In genomic region chr13:54847764-54848183, GRCm38 (mm10) we compare ENCODE assay signal across 19 mouse cellular contexts. TPM values are rescaled to one million over a fixed set of nuclear protein-coding genes. Genes with fewer than 3 reads are reported as not detected.
DNase-seq lines count a peak whose midpoint lies in the region; ATAC-seq and TF ChIP-seq lines count a peak whose summit lies in the region.
"Had no signal": no experiment of that assay in that cellular context is flagged by ENCODE, and none has a peak within 500 bp of the region (broad histone marks: within the 10 kb centered on the region; RNA-seq: fewer than 3 reads in every experiment).

No protein-coding gene starts in this region.

- intact Hi-C loops in heart, postnatal 14 days (cut with DNase I) = no loop called here

- TF ChIP-seq CTCF in midbrain, postnatal 0 days (IDR thresholded peaks at IDR 0.05) = no peak

- H3K4me1 ChIP-seq in midbrain, embryonic 14.5 days (ENCODE audit: control insufficient read depth, insufficient read depth, low read length) = no peaks in the 10 kb centered on the region
- H3K4me1 ChIP-seq in midbrain, embryonic 11.5 days (ENCODE audit: control insufficient read depth, insufficient read depth, low read length) = peaks cover 3% of the 10 kb centered on the region; the same call in 1 of the 2 replicates
- H3K4me1 ChIP-seq in hindbrain, embryonic 10.5 days (replicated peaks) = peaks cover 18% of the 10 kb centered on the region
- peaks cover 5% of the 10 kb centered on the region for H3K4me1 ChIP-seq in hindbrain, embryonic 14.5 days (replicated peaks; ENCODE audit: control insufficient read depth, insufficient read depth, low read length)
- H3K4me1 ChIP-seq in midbrain, postnatal 0 days (ENCODE audit: insufficient read depth, low read length) = no peaks in the 10 kb centered on the region; the same call in 1 of the 2 replicates
- H3K4me1 ChIP-seq: limb, embryonic 15.5 days; stomach, embryonic 15.5 days had no signal

- H3K27ac ChIP-seq in midbrain, embryonic 14.5 days (replicated peaks; ENCODE audit: low read depth, low read length) = 0 out of 2 replicates have a peak overlapping the region, but pooled peaks have one; percentile 38
- no peak overlapping the region for H3K27ac ChIP-seq in midbrain, embryonic 11.5 days (ENCODE audit: low read depth, low read length)
- H3K27ac ChIP-seq in hindbrain, embryonic 10.5 days = 0 out of 2 replicates have a peak overlapping the region, but pooled peaks have one; percentile 24
- no peak overlapping the region for H3K27ac ChIP-seq in hindbrain, embryonic 14.5 days
- H3K27ac ChIP-seq in midbrain, postnatal 0 days (ENCODE audit: low read depth, low read length) = no peak overlapping the region; the same call in 1 of the 2 replicates
- H3K27ac ChIP-seq: heart, embryonic 10.5 days; limb, embryonic 15.5 days; liver, embryonic 14.5 days; stomach, embryonic 15.5 days had no signal

- H3K9me3 ChIP-seq in midbrain, embryonic 14.5 days (ENCODE audit: control insufficient read depth, low read length) = no peaks in the 10 kb centered on the region
- no peaks in the 10 kb centered on the region for H3K9me3 ChIP-seq in midbrain, embryonic 11.5 days (ENCODE audit: control insufficient read depth, low read length)
- no peaks in the 10 kb centered on the region for H3K9me3 ChIP-seq in hindbrain, embryonic 10.5 days
- H3K9me3 ChIP-seq in hindbrain, embryonic 14.5 days (ENCODE audit: control insufficient read depth, low read length) = no peaks in the 10 kb centered on the region
- H3K9me3 ChIP-seq in midbrain, postnatal 0 days (ENCODE audit: low read length) = no peaks in the 10 kb centered on the region
- H3K9me3 ChIP-seq: heart, embryonic 10.5 days; limb, embryonic 15.5 days; stomach, embryonic 15.5 days had no signal

- no peak overlapping the region for H3K4me3 ChIP-seq in midbrain, embryonic 14.5 days (replicated peaks; ENCODE audit: low read depth, low read length)
- H3K4me3 ChIP-seq in midbrain, embryonic 11.5 days (ENCODE audit: low read depth, low read length) = no peak overlapping the region
- H3K4me3 ChIP-seq in hindbrain, embryonic 10.5 days = no peak overlapping the region
- H3K4me3 ChIP-seq in hindbrain, embryonic 14.5 days (replicated peaks; ENCODE audit: low read length) = no peak overlapping the region
- no peak overlapping the region for H3K4me3 ChIP-seq in midbrain, postnatal 0 days (ENCODE audit: low read depth, low read length)
- H3K4me3 ChIP-seq: heart, embryonic 10.5 days; limb, embryonic 15.5 days; stomach, embryonic 15.5 days had no signal

- no peaks in the 10 kb centered on the region for H3K27me3 ChIP-seq in midbrain, embryonic 14.5 days (ENCODE audit: control insufficient read depth, insufficient read depth, low read length)
- no peaks in the 10 kb centered on the region for H3K27me3 ChIP-seq in midbrain, embryonic 11.5 days (ENCODE audit: control insufficient read depth, insufficient read depth, low read length)
- peaks cover 22% of the 10 kb centered on the region for H3K27me3 ChIP-seq in hindbrain, embryonic 10.5 days (ENCODE audit: insufficient read depth, poor library complexity, severe bottlenecking)
- H3K27me3 ChIP-seq in hindbrain, embryonic 14.5 days (ENCODE audit: control insufficient read depth, insufficient read depth, low read length) = no peaks in the 10 kb centered on the region
- H3K27me3 ChIP-seq in midbrain, postnatal 0 days (ENCODE audit: insufficient read depth, low read length) = no peaks in the 10 kb centered on the region
- H3K27me3 ChIP-seq: limb, embryonic 15.5 days; stomach, embryonic 15.5 days had no signal

- ATAC-seq in midbrain, embryonic 14.5 days (ENCODE audit: low FRiP score, low TSS enrichment) = peak; percentile 40; the same call in 1 of the 2 replicates
- ATAC-seq in midbrain, embryonic 11.5 days (ENCODE audit: low FRiP score) = no peak
- ATAC-seq in hindbrain, embryonic 14.5 days (ENCODE audit: low FRiP score) = peak; percentile 57
- peak; percentile 34 for ATAC-seq in midbrain, postnatal 0 days (ENCODE audit: low FRiP score)
- no peak for ATAC-seq in CD4-positive, CD25-positive, alpha-beta regulatory T cell, adult 4 months
- ATAC-seq: activated CD4-positive, CD25-positive, alpha-beta regulatory T cell, adult 4 months; intestine, postnatal 0 days had no signal

- H3K4me2 ChIP-seq in midbrain, embryonic 14.5 days (ENCODE audit: low read length) = no peak overlapping the region
- H3K4me2 ChIP-seq in midbrain, embryonic 11.5 days = no peak overlapping the region
- no peak overlapping the region for H3K4me2 ChIP-seq in hindbrain, embryonic 14.5 days (replicated peaks)
- H3K4me2 ChIP-seq in midbrain, postnatal 0 days (ENCODE audit: low read depth, low read length, poor library complexity, severe bottlenecking) = no peak overlapping the region
- H3K4me2 ChIP-seq: limb, embryonic 15.5 days; lung, embryonic 14.5 days; stomach, embryonic 15.5 days had no signal

- no peaks in the 10 kb centered on the region for H3K36me3 ChIP-seq in midbrain, embryonic 14.5 days (ENCODE audit: control insufficient read depth, insufficient read depth, low read length)
- no peaks in the 10 kb centered on the region for H3K36me3 ChIP-seq in midbrain, embryonic 11.5 days (ENCODE audit: control insufficient read depth, insufficient read depth, low read length)
- no peaks in the 10 kb centered on the region for H3K36me3 ChIP-seq in hindbrain, embryonic 10.5 days
- no peaks in the 10 kb centered on the region for H3K36me3 ChIP-seq in hindbrain, embryonic 14.5 days (replicated peaks; ENCODE audit: control insufficient read depth, insufficient read depth)
- no peaks in the 10 kb centered on the region for H3K36me3 ChIP-seq in midbrain, postnatal 0 days (ENCODE audit: insufficient read depth, low read length)
- H3K36me3 ChIP-seq: heart, embryonic 10.5 days; limb, embryonic 15.5 days; stomach, embryonic 15.5 days had no signal

- H3K9ac ChIP-seq in midbrain, embryonic 14.5 days (replicated peaks; ENCODE audit: low read length) = no peak overlapping the region
- no peak overlapping the region for H3K9ac ChIP-seq in midbrain, embryonic 11.5 days (ENCODE audit: low read length)
- H3K9ac ChIP-seq in hindbrain, embryonic 14.5 days = no peak overlapping the region
- H3K9ac ChIP-seq in midbrain, postnatal 0 days (replicated peaks; ENCODE audit: low read length, poor library complexity, severe bottlenecking) = peak overlapping the region; percentile 13; the same call in 1 of the 2 replicates
- H3K9ac ChIP-seq: limb, embryonic 15.5 days; liver, embryonic 14.5 days; lung, embryonic 14.5 days; stomach, embryonic 15.5 days had no signal

- no peak for DNase-seq in midbrain, embryonic 14.5 days
- DNase-seq in midbrain, embryonic 11.5 days (ENCODE audit: low spot score, missing footprints) = no peak
- DNase-seq in hindbrain, embryonic 10.5 days (ENCODE audit: low spot score) = no peak
- DNase-seq in hindbrain, embryonic 14.5 days (ENCODE audit: low spot score) = peak; percentile 40
- DNase-seq in midbrain, postnatal 0 days (ENCODE audit: low spot score) = peak; percentile 59
- DNase-seq in heart, postnatal 14 days = no peak
- DNase-seq: adrenal gland, adult 8-10 months; cerebellum, adult 8-10 months; layer of hippocampus, adult 9-11 months; lung, embryonic 14.5 days; right cerebral cortex, postnatal 4 days; thymus, postnatal 25 days had no signal

- 35% methylated on average over 3 of the region's 3 CpGs for WGBS in midbrain, embryonic 14.5 days
- 66% methylated on average over 3 of the region's 3 CpGs for WGBS in midbrain, embryonic 11.5 days
- WGBS in hindbrain, embryonic 10.5 days = 47% methylated on average over 3 of the region's 3 CpGs
- 21% methylated on average over 3 of the region's 3 CpGs for WGBS in hindbrain, embryonic 14.5 days
- 41% methylated on average over 3 of the region's 3 CpGs for WGBS in midbrain, postnatal 0 days

RNA-seq across cellular contexts. Expression of gene Tspan17, which starts 58.6 kb away (rescaled TPM):
- 25.5 and 40.2 TPM in 2 replicates for polyA plus RNA-seq in midbrain, embryonic 14.5 days (2014; fragmentation: Nextera tagmentation; extraction: Ambion mirVana)
- 13.3 and 15.9 TPM in 2 replicates for polyA plus RNA-seq in midbrain, embryonic 11.5 days (2014; fragmentation: Nextera tagmentation; extraction: Ambion mirVana)
- polyA plus RNA-seq in hindbrain, embryonic 10.5 days (2016; fragmentation: Nextera tagmentation; extraction: Ambion mirVana) = 12.3 and 26.5 TPM in 2 replicates
- 72.8 and 74.1 TPM in 2 replicates for polyA plus RNA-seq in hindbrain, embryonic 14.5 days (2014; fragmentation: Nextera tagmentation; extraction: Ambion mirVana)
- 43.4 and 58.1 TPM in 2 replicates for total RNA-seq in midbrain, postnatal 0 days (2014; rRNA removed)
- polyA plus RNA-seq in midbrain, postnatal 0 days (2015; fragmentation: Nextera tagmentation; extraction: Ambion mirVana) = 100 and 115 TPM in 2 replicates
- 10 to 100 TPM in 1 of 2 experiments, 1 to 10 TPM in 1; 9.0 to 12.1 TPM for total RNA-seq in heart, postnatal 14 days (2021)
- polyA plus RNA-seq in CD4-positive, CD25-positive, alpha-beta regulatory T cell, adult 4 months (2017; shearing (Covaris generic)) = 1 to 10 TPM; 2.1 to 2.7 TPM

Comparison
In these comparisons a context has a peak if more than half of its experiments do, and no peak if none do; other contexts are left out.
1. ATAC-seq: peak in midbrain, embryonic 14.5 days (single experiment), hindbrain, embryonic 14.5 days (single experiment) and midbrain, postnatal 0 days (single experiment); none in midbrain, embryonic 11.5 days (single experiment) and CD4-positive, CD25-positive, alpha-beta regulatory T cell, adult 4 months (single experiment).
2. DNase-seq: peak in hindbrain, embryonic 14.5 days (single experiment) and midbrain, postnatal 0 days (single experiment); none in midbrain, embryonic 14.5 days (single experiment), midbrain, embryonic 11.5 days (single experiment), hindbrain, embryonic 10.5 days (single experiment) and heart, postnatal 14 days (0 of 2).
3. H3K27ac ChIP-seq: peak in midbrain, embryonic 14.5 days (single experiment) and hindbrain, embryonic 10.5 days (single experiment); none in midbrain, embryonic 11.5 days (single experiment), hindbrain, embryonic 14.5 days (single experiment) and midbrain, postnatal 0 days (single experiment).